Comparison of ENCODE assay signal across 8 mouse cellular contexts in the genomic region with DNA sequence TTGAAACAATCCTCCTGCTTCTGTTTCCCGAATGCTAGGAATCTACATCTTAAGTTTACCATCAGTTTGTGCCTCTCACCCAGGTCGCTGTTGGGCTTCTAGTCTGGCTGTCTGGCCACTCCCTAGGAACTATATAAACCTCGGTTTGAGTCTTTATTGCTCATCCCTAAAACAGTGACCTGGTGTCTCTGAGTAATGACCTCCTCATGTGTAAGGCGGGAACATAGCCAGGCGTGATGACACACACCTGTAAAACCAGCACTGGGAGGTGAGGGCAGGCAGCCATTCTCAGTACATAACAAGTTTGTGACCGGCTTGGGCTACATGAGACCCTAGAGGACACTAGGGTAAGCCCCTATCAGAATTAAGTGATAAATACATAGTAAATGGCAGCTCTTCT. TPM values are rescaled to one million over a fixed set of nuclear protein-coding genes. Genes with fewer than 3 reads are reported as not detected.
DNase-seq lines count a peak whose midpoint lies in the region; ATAC-seq and TF ChIP-seq lines count a peak whose summit lies in the region.

No protein-coding gene starts in this region.

- peaks cover 20% of the 10 kb centered on the region for H3K4me1 ChIP-seq in kidney, postnatal 0 days (replicated peaks; ENCODE audit: insufficient read depth, low read length)
- peaks cover 24% of the 10 kb centered on the region for H3K4me1 ChIP-seq in embryonic facial prominence, embryonic 15.5 days
- peaks cover 16% of the 10 kb centered on the region for H3K4me1 ChIP-seq in intestine, embryonic 16.5 days (ENCODE audit: control insufficient read depth, insufficient read depth, low read length)
- peaks cover 26% of the 10 kb centered on the region for H3K4me1 ChIP-seq in neural tube, embryonic 13.5 days (replicated peaks)

- H3K27me3 ChIP-seq in kidney, postnatal 0 days (ENCODE audit: insufficient read depth, low read length), result no peaks in the 10 kb centered on the region
- no peaks in the 10 kb centered on the region for H3K27me3 ChIP-seq in embryonic facial prominence, embryonic 15.5 days
- H3K27me3 ChIP-seq in intestine, embryonic 16.5 days (replicated peaks; ENCODE audit: control insufficient read depth, insufficient read depth, low read length), result no peaks in the 10 kb centered on the region
- no peaks in the 10 kb centered on the region for H3K27me3 ChIP-seq in neural tube, embryonic 13.5 days

- 54% methylated on average over 6 of the region's 6 CpGs for WGBS in kidney, postnatal 0 days
- 67% methylated on average over 6 of the region's 6 CpGs for WGBS in embryonic facial prominence, embryonic 15.5 days
- 59% methylated on average over 6 of the region's 6 CpGs for WGBS in intestine, embryonic 16.5 days
- WGBS in neural tube, embryonic 13.5 days, result 66% methylated on average over 6 of the region's 6 CpGs

- TF ChIP-seq CTCF in kidney, postnatal 0 days (IDR thresholded peaks at IDR 0.05; ENCODE audit: low read depth), result no peak

- ATAC-seq in kidney, postnatal 0 days (replicated peaks; ENCODE audit: low FRiP score, low read depth), result no peak
- ATAC-seq in embryonic facial prominence, embryonic 15.5 days (ENCODE audit: insufficient number of reproducible peaks, low FRiP score, low TSS enrichment, low read depth), result no peak
- ATAC-seq in intestine, embryonic 16.5 days, result no peak
- ATAC-seq in neural tube, embryonic 13.5 days (ENCODE audit: low read depth), result no peak
- no peak for ATAC-seq in frontal cortex, adult (ENCODE audit: low TSS enrichment)

- peaks cover 15% of the 10 kb centered on the region for H3K36me3 ChIP-seq in kidney, postnatal 0 days (ENCODE audit: insufficient read depth, low read length)
- H3K36me3 ChIP-seq in embryonic facial prominence, embryonic 15.5 days, result peaks cover 21% of the 10 kb centered on the region
- 0 out of 2 replicates have a peak, but pooled peaks cover 4% of the 10 kb centered on the region for H3K36me3 ChIP-seq in intestine, embryonic 16.5 days (ENCODE audit: control insufficient read depth, insufficient read depth, low read length)
- peaks cover 21% of the 10 kb centered on the region for H3K36me3 ChIP-seq in neural tube, embryonic 13.5 days

- no peak overlapping the region for H3K4me3 ChIP-seq in kidney, postnatal 0 days (replicated peaks; ENCODE audit: low read depth, low read length)
- H3K4me3 ChIP-seq in embryonic facial prominence, embryonic 15.5 days (replicated peaks), result no peak overlapping the region
- peak overlapping the region; percentile 72 for H3K4me3 ChIP-seq in intestine, embryonic 16.5 days (ENCODE audit: low read length)
- H3K4me3 ChIP-seq in neural tube, embryonic 13.5 days, result peak overlapping the region; percentile 85; the same call in 1 of the 2 replicates

- H3K9ac ChIP-seq in kidney, postnatal 0 days (ENCODE audit: low read depth, low read length), result no peak overlapping the region
- no peak overlapping the region for H3K9ac ChIP-seq in embryonic facial prominence, embryonic 15.5 days
- H3K9ac ChIP-seq in intestine, embryonic 16.5 days (ENCODE audit: low read depth, low read length), result peak overlapping the region; percentile 88; the same call in 1 of the 2 replicates
- H3K9ac ChIP-seq in neural tube, embryonic 13.5 days, result peak overlapping the region; percentile 91

- H3K9me3 ChIP-seq in kidney, postnatal 0 days (replicated peaks; ENCODE audit: low read length), result no peaks in the 10 kb centered on the region
- H3K9me3 ChIP-seq in embryonic facial prominence, embryonic 15.5 days (replicated peaks), result no peaks in the 10 kb centered on the region
- H3K9me3 ChIP-seq in intestine, embryonic 16.5 days (ENCODE audit: control insufficient read depth, low read length), result no peaks in the 10 kb centered on the region
- no peaks in the 10 kb centered on the region for H3K9me3 ChIP-seq in neural tube, embryonic 13.5 days

- no peak overlapping the region for H3K27ac ChIP-seq in kidney, postnatal 0 days
- H3K27ac ChIP-seq in embryonic facial prominence, embryonic 15.5 days (replicated peaks), result 0 out of 2 replicates have a peak overlapping the region, but pooled peaks have one; percentile 18
- H3K27ac ChIP-seq in intestine, embryonic 16.5 days (ENCODE audit: low read length), result peak overlapping the region; percentile 80; the same call in 1 of the 2 replicates
- H3K27ac ChIP-seq in neural tube, embryonic 13.5 days (replicated peaks), result no peak overlapping the region

- H3K4me2 ChIP-seq in kidney, postnatal 0 days (ENCODE audit: low read length), result peak overlapping the region; percentile 83; the same call in 1 of the 2 replicates
- H3K4me2 ChIP-seq in embryonic facial prominence, embryonic 15.5 days (replicated peaks), result peak overlapping the region; percentile 67; the same call in 1 of the 2 replicates
- peak overlapping the region; percentile 47; the same call in 1 of the 2 replicates for H3K4me2 ChIP-seq in intestine, embryonic 16.5 days (ENCODE audit: low read depth, low read length)
- peak overlapping the region; percentile 88 for H3K4me2 ChIP-seq in neural tube, embryonic 13.5 days

- DNase-seq in kidney, postnatal 0 days (ENCODE audit: low spot score), result no peak
- DNase-seq in kidney, postnatal 4 days, result no peak
- DNase-seq in right cerebral cortex, postnatal 25 days, result no peak
- DNase-seq in frontal cortex, adult 2 months (ENCODE audit: extremely low spot score in 1 of 2, low spot score in 1 of 2), result no peak

RNA-seq across cellular contexts. Expression of gene Capns1, which starts 3.1 kb away (rescaled TPM):
- polyA plus RNA-seq in kidney, postnatal 0 days (2015; fragmentation: Nextera tagmentation; extraction: Ambion mirVana), result 121 and 122 TPM in 2 replicates
- polyA plus RNA-seq in embryonic facial prominence, embryonic 15.5 days (2015; fragmentation: Nextera tagmentation; extraction: Ambion mirVana), result 111 and 113 TPM in 2 replicates
- polyA plus RNA-seq in intestine, embryonic 16.5 days (2015; fragmentation: Nextera tagmentation; extraction: Ambion mirVana), result 80.2 and 86.9 TPM in 2 replicates
- 79.5 and 83.0 TPM in 2 replicates for polyA plus RNA-seq in neural tube, embryonic 13.5 days (2015; fragmentation: Nextera tagmentation; extraction: Ambion mirVana)
- polyA plus RNA-seq in frontal cortex, adult 2 months (2012; rRNA removed), result 236 and 319 TPM in 2 replicates

RNA-seq across cellular contexts. Expression of gene Cox7a1, which starts 11.5 kb away (rescaled TPM):
- 32.9 and 43.0 TPM in 2 replicates for polyA plus RNA-seq in kidney, postnatal 0 days (2015; fragmentation: Nextera tagmentation; extraction: Ambion mirVana)
- polyA plus RNA-seq in embryonic facial prominence, embryonic 15.5 days (2015; fragmentation: Nextera tagmentation; extraction: Ambion mirVana), result 6.4 and 6.5 TPM in 2 replicates
- 41.5 and 50.1 TPM in 2 replicates for polyA plus RNA-seq in intestine, embryonic 16.5 days (2015; fragmentation: Nextera tagmentation; extraction: Ambion mirVana)
- polyA plus RNA-seq in neural tube, embryonic 13.5 days (2015; fragmentation: Nextera tagmentation; extraction: Ambion mirVana), result 5.3 and 6.9 TPM in 2 replicates
- 5.6 and 7.7 TPM in 2 replicates for polyA plus RNA-seq in frontal cortex, adult 2 months (2012; rRNA removed)

RNA-seq across cellular contexts. Expression of gene Zfp146, which starts 25.9 kb away (rescaled TPM):
- 10.6 and 11.4 TPM in 2 replicates for polyA plus RNA-seq in kidney, postnatal 0 days (2015; fragmentation: Nextera tagmentation; extraction: Ambion mirVana)
- 13.6 and 17.7 TPM in 2 replicates for polyA plus RNA-seq in embryonic facial prominence, embryonic 15.5 days (2015; fragmentation: Nextera tagmentation; extraction: Ambion mirVana)
- 9.2 and 9.7 TPM in 2 replicates for polyA plus RNA-seq in intestine, embryonic 16.5 days (2015; fragmentation: Nextera tagmentation; extraction: Ambion mirVana)
- polyA plus RNA-seq in neural tube, embryonic 13.5 days (2015; fragmentation: Nextera tagmentation; extraction: Ambion mirVana), result 14.2 TPM in 2 replicates
- 36.0 and 38.8 TPM in 2 replicates for polyA plus RNA-seq in frontal cortex, adult 2 months (2012; rRNA removed)

RNA-seq across cellular contexts. Expression of gene Polr2i, which starts 36.3 kb away (rescaled TPM):
- 148 and 157 TPM in 2 replicates for polyA plus RNA-seq in kidney, postnatal 0 days (2015; fragmentation: Nextera tagmentation; extraction: Ambion mirVana)
- polyA plus RNA-seq in embryonic facial prominence, embryonic 15.5 days (2015; fragmentation: Nextera tagmentation; extraction: Ambion mirVana), result 155 and 160 TPM in 2 replicates
- 99.2 and 103 TPM in 2 replicates for polyA plus RNA-seq in intestine, embryonic 16.5 days (2015; fragmentation: Nextera tagmentation; extraction: Ambion mirVana)
- polyA plus RNA-seq in neural tube, embryonic 13.5 days (2015; fragmentation: Nextera tagmentation; extraction: Ambion mirVana), result 176 and 184 TPM in 2 replicates
- polyA plus RNA-seq in frontal cortex, adult 2 months (2012; rRNA removed), result 157 and 161 TPM in 2 replicates

RNA-seq across cellular contexts. Expression of gene Tbcb, which starts 36.6 kb away (rescaled TPM):
- polyA plus RNA-seq in kidney, postnatal 0 days (2015; fragmentation: Nextera tagmentation; extraction: Ambion mirVana), result 176 and 179 TPM in 2 replicates
- 172 and 177 TPM in 2 replicates for polyA plus RNA-seq in embryonic facial prominence, embryonic 15.5 days (2015; fragmentation: Nextera tagmentation; extraction: Ambion mirVana)
- polyA plus RNA-seq in intestine, embryonic 16.5 days (2015; fragmentation: Nextera tagmentation; extraction: Ambion mirVana), result 139 and 142 TPM in 2 replicates
- 406 and 418 TPM in 2 replicates for polyA plus RNA-seq in neural tube, embryonic 13.5 days (2015; fragmentation: Nextera tagmentation; extraction: Ambion mirVana)
- polyA plus RNA-seq in frontal cortex, adult 2 months (2012; rRNA removed), result 114 and 129 TPM in 2 replicates

Comparison
In these comparisons a context has a peak if more than half of its experiments do, and no peak if none do; other contexts are left out.
1. H3K27ac ChIP-seq: peak in embryonic facial prominence, embryonic 15.5 days (single experiment) and intestine, embryonic 16.5 days (single experiment); none in kidney, postnatal 0 days (single experiment) and neural tube, embryonic 13.5 days (single experiment).
2. H3K4me3 ChIP-seq: peak in intestine, embryonic 16.5 days (single experiment) and neural tube, embryonic 13.5 days (single experiment); none in kidney, postnatal 0 days (single experiment) and embryonic facial prominence, embryonic 15.5 days (single experiment).
3. H3K9ac ChIP-seq: peak in intestine, embryonic 16.5 days (single experiment) and neural tube, embryonic 13.5 days (single experiment); none in kidney, postnatal 0 days (single experiment) and embryonic facial prominence, embryonic 15.5 days (single experiment).
4. Peak in every context shown above with its lines, with median percentiles within 50 percentile points of each other: H3K4me2 ChIP-seq.